Mouse (Mus musculus) embryonic facial prominence, embryonic 12.5 days (tissue): ENCODE measurements at regions not wholly inside any gene's neighbourhood (a gene's known extent, or its start where the extent isn't known, plus 50 kb on each side); places are given as distances from the start of the nearest gene placed in this dataset.

Experiments used
- ATAC-seq: fragments of 200-750 bp; cut with Nextera tagmentation; 2 replicates; pipeline ENCODE4 v1.8.0; 2017; ENCODE audit not compliant: insufficient number of reproducible peaks, insufficient read depth, low FRiP score, low TSS enrichment
- H3K27ac ChIP-seq: fragments of 300-500 bp; sonication (generic); 2 replicates; pipeline ENCODE4 v1.5.1; 2016; ENCODE audit warnings: mild to moderate bottlenecking
- H3K27me3 ChIP-seq: fragments of 300-500 bp; sonication (generic); 2 replicates; pipeline ENCODE4 v1.6.1; 2016; ENCODE audit warnings: mild to moderate bottlenecking, moderate library complexity
- H3K36me3 ChIP-seq: fragments of 300-500 bp; sonication (generic); 2 replicates; pipeline ENCODE4 v1.6.1; 2016; ENCODE audit warnings: mild to moderate bottlenecking
- H3K4me1 ChIP-seq: fragments of 300-500 bp; sonication (generic); 2 replicates; pipeline ENCODE4 v1.6.1; 2016
- H3K4me2 ChIP-seq: fragments of 300-500 bp; sonication (generic); replicated peaks from 2 replicates; pipeline ENCODE4 v1.6.1; 2016; ENCODE audit warnings: mild to moderate bottlenecking, moderate library complexity
- H3K4me3 ChIP-seq: fragments of 300-500 bp; sonication (generic); 2 replicates; pipeline ENCODE4 v1.5.1; 2016; ENCODE audit warnings: mild to moderate bottlenecking
- H3K9ac ChIP-seq: fragments of 300-500 bp; sonication (generic); 2 replicates; pipeline ENCODE4 v1.6.1; 2016; ENCODE audit warnings: mild to moderate bottlenecking, moderate library complexity
- H3K9me3 ChIP-seq: fragments of 300-500 bp; sonication (generic); 2 replicates; pipeline ENCODE4 v1.6.1; 2016; ENCODE audit warnings: mild to moderate bottlenecking, moderate library complexity
- WGBS: fragments of 180-500 bp; shearing (Covaris S2); methylation state at CpG from one replicate; pipeline ENCODE4 v1.1.7; 2016; 5-methylcytosine and 5-hydroxymethylcytosine counted together

DNA sequence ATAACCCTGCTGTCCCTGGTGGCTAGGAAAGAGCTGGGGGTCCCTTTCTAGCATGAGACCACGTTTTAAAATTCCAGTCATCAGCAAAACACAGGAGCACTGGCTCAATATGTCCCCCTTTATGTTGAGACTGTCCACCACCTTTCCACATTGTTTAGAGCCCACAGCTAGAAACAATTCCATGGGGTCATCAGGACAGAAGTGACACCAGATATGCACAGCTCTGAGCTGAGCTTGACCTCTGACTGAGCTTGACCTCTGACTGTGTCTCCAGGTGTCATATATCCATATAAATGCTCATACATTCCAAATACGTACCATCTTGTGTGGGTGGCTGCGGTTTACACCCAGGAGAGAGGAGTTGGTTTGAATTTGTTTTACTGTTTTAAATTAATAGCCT lies 262.1 kb upstream of the Ppargc1a start:
- H3K27ac ChIP-seq: no peak overlapping the region
- H3K27me3 ChIP-seq: no peaks in the 10 kb centered on the region
- no peak for ATAC-seq
- no peak overlapping the region for H3K9ac ChIP-seq
- no peaks in the 10 kb centered on the region for H3K4me1 ChIP-seq
- no peak overlapping the region for H3K4me2 ChIP-seq
- no peak overlapping the region for H3K4me3 ChIP-seq
- no peaks in the 10 kb centered on the region for H3K36me3 ChIP-seq
- H3K9me3 ChIP-seq: no peaks in the 10 kb centered on the region
- WGBS: 23% methylated on average over 3 of the region's 3 CpGs

DNA sequence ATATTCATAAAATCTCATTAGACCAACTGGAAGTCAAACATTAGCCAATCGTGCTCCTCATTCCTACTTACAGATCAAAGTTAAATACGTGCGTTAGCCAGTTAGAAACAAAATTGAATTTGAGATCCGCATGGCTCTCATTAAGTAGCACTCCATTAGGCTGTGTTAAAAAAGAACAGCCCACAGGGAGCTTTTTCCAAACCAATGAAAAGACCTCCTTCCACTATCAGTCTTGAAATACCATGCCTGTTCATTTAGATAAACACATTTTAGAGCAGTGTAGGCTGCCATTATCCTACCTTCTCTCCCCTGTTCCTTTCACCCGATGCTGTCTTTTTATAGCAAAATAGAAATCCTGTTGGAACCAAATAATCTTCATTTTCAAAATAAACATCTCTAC lies 261.5 kb upstream of the Ppargc1a start:
- WGBS: 43% methylated on average over 5 of the region's 5 CpGs
- no peaks in the 10 kb centered on the region for H3K9me3 ChIP-seq
- no peak for ATAC-seq
- no peak overlapping the region for H3K27ac ChIP-seq
- H3K36me3 ChIP-seq: no peaks in the 10 kb centered on the region
- H3K9ac ChIP-seq: no peak overlapping the region
- no peaks in the 10 kb centered on the region for H3K4me1 ChIP-seq
- H3K27me3 ChIP-seq: no peaks in the 10 kb centered on the region
- no peak overlapping the region for H3K4me3 ChIP-seq
- no peak overlapping the region for H3K4me2 ChIP-seq

DNA sequence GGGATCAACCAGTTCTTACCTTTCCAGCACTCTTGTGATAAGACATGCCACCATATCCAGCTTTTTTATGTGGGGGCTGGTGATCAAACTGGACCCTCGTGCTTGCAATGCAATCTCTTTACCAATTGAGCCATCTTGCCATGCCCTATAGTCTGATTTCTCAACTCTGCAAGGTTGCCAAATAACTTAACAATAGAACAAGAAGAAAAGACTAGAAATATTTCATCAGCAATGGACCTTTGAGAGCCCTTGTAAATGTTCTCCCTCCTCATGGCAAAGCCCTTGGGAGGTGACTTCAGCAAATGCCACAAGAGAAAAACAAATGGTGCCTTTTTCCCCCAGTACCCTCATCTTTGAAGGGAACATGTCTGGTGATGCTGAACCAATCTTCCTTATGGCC lies 258.7 kb upstream of the Ppargc1a start:
- no peak for ATAC-seq
- no peaks in the 10 kb centered on the region for H3K4me1 ChIP-seq
- H3K9ac ChIP-seq: no peak overlapping the region
- H3K4me2 ChIP-seq: no peak overlapping the region
- H3K27me3 ChIP-seq: no peaks in the 10 kb centered on the region
- H3K4me3 ChIP-seq: no peak overlapping the region
- H3K36me3 ChIP-seq: no peaks in the 10 kb centered on the region
- 79% methylated on average over 1 of the region's 1 CpGs for WGBS
- no peaks in the 10 kb centered on the region for H3K9me3 ChIP-seq
- no peak overlapping the region for H3K27ac ChIP-seq

DNA sequence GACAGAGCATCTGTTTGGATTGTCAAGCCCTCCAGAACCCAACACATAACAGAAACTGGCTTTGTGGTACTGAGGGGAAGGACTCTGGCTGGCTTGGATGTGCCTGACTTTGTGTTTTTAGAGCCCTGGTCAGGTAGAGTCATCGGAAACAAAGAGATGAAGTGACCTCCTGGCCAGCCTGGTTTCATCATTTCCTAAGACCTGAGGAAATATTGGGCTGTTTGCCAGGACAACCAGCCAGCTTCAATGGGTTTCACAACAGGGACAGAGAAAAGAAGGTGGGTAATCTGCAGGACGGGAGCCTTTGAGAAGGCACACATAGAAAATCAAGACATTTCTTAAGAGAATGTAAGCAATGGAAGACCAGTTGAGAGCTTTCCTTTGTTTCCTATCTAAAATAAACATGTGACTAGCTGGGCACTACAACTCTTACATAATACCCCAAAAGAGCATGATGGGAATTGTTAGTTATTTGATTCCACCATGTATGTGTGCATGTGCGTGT lies 258.1 kb upstream of the Ppargc1a start:
- Histone ChIP-seq H3K4me3 (no peak overlapping the region), H3K9me3 (no peaks in the 10 kb centered on the region), H3K9ac (no peak overlapping the region), H3K27me3 (no peaks in the 10 kb centered on the region), H3K36me3 (no peaks in the 10 kb centered on the region), H3K4me2 (no peak overlapping the region), H3K4me1 (no peaks in the 10 kb centered on the region), H3K27ac (no peak overlapping the region)
- 90% methylated on average over 3 of the region's 3 CpGs for WGBS
- no peak for ATAC-seq

DNA sequence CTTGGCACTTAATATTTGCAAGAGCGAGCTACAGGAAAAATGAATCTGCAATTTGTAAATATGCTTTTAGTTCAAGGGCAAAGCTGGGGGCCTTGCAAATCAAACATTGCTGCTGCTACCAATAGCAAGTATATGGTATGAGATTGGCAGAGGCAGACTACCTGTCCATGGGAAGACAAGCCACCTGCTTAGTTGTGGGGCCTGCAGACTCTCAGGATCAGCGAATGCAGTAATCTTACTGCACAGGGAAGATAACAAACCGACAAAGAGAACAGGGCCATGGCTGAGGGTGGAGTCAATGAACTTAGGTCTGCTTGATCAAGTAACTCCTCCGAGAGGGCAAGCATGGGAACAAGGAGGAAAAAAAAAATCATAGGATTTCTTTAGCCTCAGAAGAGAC lies 257.2 kb upstream of the Ppargc1a start:
- Histone ChIP-seq H3K4me2 (no peak overlapping the region), H3K4me3 (no peak overlapping the region), H3K36me3 (no peaks in the 10 kb centered on the region), H3K27me3 (no peaks in the 10 kb centered on the region), H3K9me3 (no peaks in the 10 kb centered on the region), H3K27ac (no peak overlapping the region), H3K9ac (no peak overlapping the region), H3K4me1 (no peaks in the 10 kb centered on the region)
- WGBS: 85% methylated on average over 4 of the region's 4 CpGs
- no peak for ATAC-seq

DNA sequence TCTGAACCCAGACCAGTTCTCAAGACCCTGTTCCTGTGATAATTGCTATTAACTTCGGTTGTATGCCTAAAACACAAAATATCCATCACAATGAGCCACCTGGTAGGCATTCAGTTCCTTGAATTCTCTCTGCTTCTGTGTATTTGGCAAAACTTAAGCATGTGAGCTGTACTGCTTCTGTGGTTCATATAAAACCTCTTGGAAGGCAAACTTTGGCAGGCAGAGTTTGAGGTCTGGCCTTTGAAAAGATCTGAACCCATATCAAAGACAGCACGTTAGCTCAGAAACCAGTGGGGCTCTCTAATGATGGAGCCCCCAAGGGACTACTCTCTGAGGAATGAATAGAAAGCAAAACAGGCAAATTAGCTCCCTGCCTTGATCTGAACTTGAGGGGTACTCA lies 256.1 kb upstream of the Ppargc1a start:
- Histone ChIP-seq H3K4me1 (no peaks in the 10 kb centered on the region), H3K27me3 (no peaks in the 10 kb centered on the region), H3K4me3 (no peak overlapping the region), H3K9me3 (no peaks in the 10 kb centered on the region), H3K9ac (no peak overlapping the region), H3K36me3 (no peaks in the 10 kb centered on the region), H3K4me2 (no peak overlapping the region), H3K27ac (no peak overlapping the region)
- 47% methylated on average over 2 of the region's 2 CpGs for WGBS
- no peak for ATAC-seq

DNA sequence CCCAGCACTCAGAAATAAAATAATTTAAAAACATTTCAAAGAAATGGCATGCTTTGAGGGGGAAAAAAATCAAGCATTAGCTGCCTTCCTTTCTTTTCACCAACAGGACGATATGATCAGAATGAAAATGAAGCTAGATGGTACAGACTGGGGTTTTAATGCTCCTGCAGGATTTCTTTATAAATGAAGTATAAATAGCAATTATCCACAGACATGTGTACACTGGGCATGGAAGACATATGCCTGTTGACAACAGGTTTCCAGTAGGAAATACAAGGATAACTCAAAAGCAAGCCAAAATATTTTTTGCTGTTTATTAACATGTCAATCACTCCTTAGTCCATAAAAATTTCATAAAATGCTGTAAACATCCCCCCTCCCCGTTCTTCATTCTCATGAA lies 248.7 kb upstream of the Ppargc1a start:
- H3K9ac ChIP-seq: no peak overlapping the region
- H3K4me3 ChIP-seq: no peak overlapping the region
- WGBS: 82% methylated on average over 2 of the region's 2 CpGs
- H3K27me3 ChIP-seq: no peaks in the 10 kb centered on the region
- ATAC-seq: no peak
- H3K4me1 ChIP-seq: no peaks in the 10 kb centered on the region
- H3K36me3 ChIP-seq: no peaks in the 10 kb centered on the region
- H3K9me3 ChIP-seq: no peaks in the 10 kb centered on the region
- H3K4me2 ChIP-seq: no peak overlapping the region
- H3K27ac ChIP-seq: no peak overlapping the region

DNA sequence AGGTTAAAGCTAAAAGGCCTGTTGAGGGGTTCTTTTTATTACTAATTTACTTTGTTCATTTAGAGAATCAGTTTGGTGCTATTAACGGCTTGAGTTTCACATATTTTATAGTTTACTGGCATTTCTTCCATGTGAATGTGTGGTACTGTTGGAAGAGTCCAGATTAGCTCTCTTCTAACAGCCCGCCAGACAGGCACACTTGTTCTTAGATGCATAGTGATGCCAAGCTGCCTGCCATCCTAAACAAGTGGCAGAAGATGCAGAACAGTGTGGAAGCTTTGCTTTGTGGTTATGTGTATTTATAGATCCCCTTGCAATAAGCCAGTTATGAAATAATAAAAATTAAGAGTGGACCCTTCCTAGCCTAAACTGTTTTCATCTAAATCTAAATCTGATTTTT lies 244.2 kb upstream of the Ppargc1a start:
- Histone ChIP-seq H3K27ac (no peak overlapping the region), H3K4me2 (no peak overlapping the region), H3K9me3 (no peaks in the 10 kb centered on the region), H3K4me3 (no peak overlapping the region), H3K4me1 (no peaks in the 10 kb centered on the region), H3K27me3 (no peaks in the 10 kb centered on the region), H3K36me3 (no peaks in the 10 kb centered on the region), H3K9ac (no peak overlapping the region)
- no peak for ATAC-seq
- 89% methylated on average over 2 of the region's 2 CpGs for WGBS

DNA sequence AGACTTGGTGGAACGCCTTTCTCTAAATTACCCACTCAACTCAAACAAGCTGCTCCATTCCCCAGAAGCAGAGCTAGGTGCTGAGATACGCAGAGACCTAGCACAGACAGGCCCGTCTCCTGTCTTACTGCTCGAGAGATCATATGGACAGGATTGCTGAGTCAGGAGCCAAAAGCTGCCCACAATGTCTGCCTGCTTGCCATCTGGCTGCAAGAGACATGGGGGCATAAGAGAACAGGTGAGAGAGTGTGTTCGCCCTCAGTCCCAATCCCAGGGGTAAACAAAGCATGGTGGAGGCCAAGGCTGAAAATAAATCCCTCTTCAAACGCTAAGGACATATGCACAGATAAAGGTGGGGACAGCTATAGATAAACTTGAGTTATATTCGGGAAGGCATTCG lies 234.0 kb upstream of the Ppargc1a start:
- no peaks in the 10 kb centered on the region for H3K27me3 ChIP-seq
- H3K9me3 ChIP-seq: no peaks in the 10 kb centered on the region
- no peak overlapping the region for H3K4me3 ChIP-seq
- H3K4me2 ChIP-seq: no peak overlapping the region
- H3K27ac ChIP-seq: no peak overlapping the region
- no peaks in the 10 kb centered on the region for H3K36me3 ChIP-seq
- 85% methylated on average over 8 of the region's 8 CpGs for WGBS
- ATAC-seq: no peak
- no peak overlapping the region for H3K9ac ChIP-seq
- H3K4me1 ChIP-seq: no peaks in the 10 kb centered on the region

DNA sequence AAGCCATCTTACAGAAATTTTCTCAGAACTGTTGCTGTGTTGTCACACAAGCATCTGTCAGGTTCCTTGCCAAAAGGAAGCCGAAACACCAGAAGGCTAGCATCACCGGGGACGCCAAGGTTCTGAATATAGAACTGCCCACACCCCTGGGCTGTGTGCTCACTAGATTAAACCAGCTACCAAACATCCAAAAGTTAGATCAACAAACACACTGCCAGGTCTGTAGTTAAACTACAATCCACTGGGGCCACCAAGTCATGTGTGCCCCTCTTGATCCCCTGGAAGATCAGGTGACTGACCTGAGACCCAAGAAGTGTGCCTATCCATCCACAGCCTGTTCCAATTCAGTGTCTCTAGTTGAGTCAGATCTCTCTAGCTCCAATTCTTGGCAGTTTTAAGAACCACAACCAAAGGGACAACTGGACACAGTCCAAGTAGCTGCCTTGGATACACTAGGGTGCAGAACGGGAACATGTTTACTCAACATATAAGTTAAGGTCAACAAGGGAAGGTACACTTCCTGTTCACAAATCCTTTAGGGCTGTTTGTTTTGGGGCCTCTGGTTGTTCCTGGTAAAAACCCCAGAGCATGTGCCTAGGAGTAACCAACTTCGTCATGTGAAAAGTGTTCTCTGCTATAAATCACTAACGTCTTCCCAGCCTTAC lies 232.0 kb upstream of the Ppargc1a start:
- ATAC-seq: no peak
- 74% methylated on average over 6 of the region's 6 CpGs for WGBS

DNA sequence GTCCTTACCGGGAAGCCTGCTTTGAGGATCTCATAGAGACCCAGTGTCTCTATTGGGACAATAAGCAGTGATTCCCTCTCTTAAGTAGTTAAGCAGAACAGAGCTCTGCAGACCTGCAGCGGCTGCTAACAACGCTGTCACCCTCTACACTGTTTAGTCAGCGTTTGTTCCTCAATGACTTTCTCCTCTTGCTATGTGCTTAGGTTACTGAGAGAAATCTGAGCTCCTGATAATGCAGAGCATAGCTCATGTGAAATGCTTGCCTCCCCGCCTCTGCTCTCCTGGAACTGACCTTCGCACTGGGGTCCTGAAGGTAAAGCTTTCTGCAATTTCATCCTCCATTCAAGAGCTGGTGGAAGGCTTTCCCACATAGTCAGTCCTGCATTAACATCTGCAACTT lies 226.6 kb upstream of the Ppargc1a start:
- Histone ChIP-seq H3K4me2 (no peak overlapping the region), H3K9me3 (no peaks in the 10 kb centered on the region), H3K4me3 (no peak overlapping the region), H3K27me3 (no peaks in the 10 kb centered on the region), H3K27ac (no peak overlapping the region), H3K4me1 (no peaks in the 10 kb centered on the region), H3K36me3 (no peaks in the 10 kb centered on the region), H3K9ac (no peak overlapping the region)
- no peak for ATAC-seq
- WGBS: 33% methylated on average over 6 of the region's 6 CpGs

More for the DNA sequence above, 232.0 kb upstream of the Ppargc1a start:
- H3K4me1 ChIP-seq: no peaks in the 10 kb centered on the region
- H3K9ac ChIP-seq: no peak overlapping the region
- no peaks in the 10 kb centered on the region for H3K36me3 ChIP-seq
- no peaks in the 10 kb centered on the region for H3K27me3 ChIP-seq
- no peak overlapping the region for H3K4me2 ChIP-seq
- H3K27ac ChIP-seq: no peak overlapping the region
- no peaks in the 10 kb centered on the region for H3K9me3 ChIP-seq
- no peak overlapping the region for H3K4me3 ChIP-seq

DNA sequence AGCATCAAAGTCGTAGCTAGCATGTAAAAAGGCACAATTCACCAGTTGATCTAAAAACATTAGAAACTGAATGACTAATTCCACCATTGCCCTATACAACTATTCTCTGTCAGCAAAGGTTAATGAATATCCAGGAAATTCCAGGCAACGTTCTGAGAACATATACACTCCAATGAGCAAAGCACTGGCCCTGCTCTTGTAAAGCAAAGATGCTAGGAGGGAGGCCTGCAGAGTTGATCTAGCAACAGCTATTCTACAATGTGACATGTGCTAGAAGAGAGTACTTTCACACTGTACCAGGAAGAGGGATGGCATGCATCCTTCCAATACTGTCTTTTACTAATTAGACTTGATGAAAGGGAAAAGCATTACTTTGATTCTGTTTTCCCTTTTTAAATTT lies 225.4 kb upstream of the Ppargc1a start:
- ATAC-seq: no peak
- Histone ChIP-seq H3K4me2 (no peak overlapping the region), H3K4me1 (no peaks in the 10 kb centered on the region), H3K9me3 (no peaks in the 10 kb centered on the region), H3K27ac (no peak overlapping the region), H3K4me3 (no peak overlapping the region), H3K9ac (no peak overlapping the region), H3K27me3 (no peaks in the 10 kb centered on the region), H3K36me3 (no peaks in the 10 kb centered on the region)
- WGBS: 71% methylated on average over 2 of the region's 2 CpGs

DNA sequence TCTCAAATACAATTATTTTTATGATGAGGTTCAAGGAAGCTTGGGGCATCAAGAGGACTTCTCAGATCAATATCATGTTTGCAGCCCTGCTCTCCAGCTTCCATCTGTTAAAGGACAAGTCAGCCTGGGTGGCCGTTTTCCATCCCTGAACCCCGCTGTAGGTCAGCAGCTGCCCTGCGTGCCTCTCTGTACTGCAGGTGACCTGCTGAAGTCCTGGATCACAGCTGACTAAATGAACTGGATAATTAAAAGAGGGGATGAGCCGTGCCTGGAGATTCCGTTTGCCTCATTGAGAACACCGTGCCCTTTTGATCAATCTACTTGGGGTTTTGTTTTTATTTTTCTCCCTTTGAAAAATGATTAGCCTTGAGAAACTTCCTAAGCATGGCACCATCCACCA lies 221.2 kb upstream of the Ppargc1a start:
- Histone ChIP-seq H3K9me3 (no peaks in the 10 kb centered on the region), H3K36me3 (no peaks in the 10 kb centered on the region), H3K27me3 (no peaks in the 10 kb centered on the region), H3K4me1 (no peaks in the 10 kb centered on the region), H3K4me2 (no peak overlapping the region), H3K9ac (no peak overlapping the region), H3K27ac (no peak overlapping the region), H3K4me3 (no peak overlapping the region)
- ATAC-seq: no peak
- WGBS: 64% methylated on average over 6 of the region's 6 CpGs
